Mouse (Mus musculus) gastrocnemius, adult 8-10 months (tissue): ENCODE results near the gene B4galnt4. TPM values are rescaled to one million over a fixed set of nuclear protein-coding genes. Genes with fewer than 3 reads are reported as not detected.
"Not testable (repeated sequence)": the region's sequence is repeated elsewhere in the genome, so short reads cannot be mapped to it uniquely, and the experiment has no call there.

Source experiments
- DNase-seq, 2 experiments: peaks; one replicate each; pipeline ENCODE4 v3.0.0; 2022; ENCODE audit warnings: low spot score in 2 of 2
- total RNA-seq, 4 experiments: library from RNA; stranded (reverse); gene quantifications; 2 replicates each; pipeline ENCODE4 v1.2.4; 2022

B4galnt4 gene
- total RNA-seq, result under 1 TPM in 2 of 4 experiments, not detected in 2; 0.20 to 0.59 TPM

DNA sequence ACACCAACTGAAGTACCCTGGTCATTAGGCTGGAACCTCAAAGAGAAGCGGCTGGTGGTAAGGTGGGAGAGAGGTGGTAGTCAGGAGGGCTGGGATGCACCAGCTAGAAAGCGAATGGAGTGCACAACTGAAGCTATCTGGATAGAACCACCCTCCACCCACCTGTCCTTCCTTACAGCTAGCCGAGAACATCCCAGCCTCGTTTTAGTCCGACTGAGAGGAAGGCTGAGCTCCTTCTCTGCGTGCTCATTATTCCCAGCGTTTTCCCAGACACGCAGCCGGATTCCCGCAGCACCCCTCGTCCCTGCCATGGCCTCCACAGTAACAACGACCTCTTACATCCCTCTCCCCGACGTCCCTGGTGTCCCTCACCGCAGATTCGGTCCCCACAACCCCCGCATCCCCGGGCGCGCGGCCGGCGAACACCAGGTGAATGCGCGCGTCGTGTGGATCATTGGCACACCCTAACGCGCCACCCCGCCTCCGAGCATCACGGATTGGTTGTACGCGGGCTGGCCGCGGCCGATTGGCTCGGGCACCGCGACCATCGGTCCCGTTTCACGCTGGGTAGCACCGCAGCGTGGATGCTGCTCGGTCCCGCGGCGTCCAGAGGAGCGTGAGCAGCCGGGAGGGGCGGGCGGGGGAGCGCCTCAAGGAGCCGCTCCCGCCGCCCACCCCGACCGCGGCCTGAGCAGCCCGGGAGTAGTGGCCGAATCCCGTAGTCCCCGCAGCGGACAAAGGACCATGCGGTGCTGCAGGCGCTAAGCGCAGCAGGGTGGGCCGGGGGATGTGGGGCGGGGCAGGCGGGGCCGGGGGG is at the start of gene B4galnt4:
Gene B4galnt4 (plus strand): TSS at position 679 of the 817 bp plus-strand sequence.
- DNase-seq, result no peak

DNA sequence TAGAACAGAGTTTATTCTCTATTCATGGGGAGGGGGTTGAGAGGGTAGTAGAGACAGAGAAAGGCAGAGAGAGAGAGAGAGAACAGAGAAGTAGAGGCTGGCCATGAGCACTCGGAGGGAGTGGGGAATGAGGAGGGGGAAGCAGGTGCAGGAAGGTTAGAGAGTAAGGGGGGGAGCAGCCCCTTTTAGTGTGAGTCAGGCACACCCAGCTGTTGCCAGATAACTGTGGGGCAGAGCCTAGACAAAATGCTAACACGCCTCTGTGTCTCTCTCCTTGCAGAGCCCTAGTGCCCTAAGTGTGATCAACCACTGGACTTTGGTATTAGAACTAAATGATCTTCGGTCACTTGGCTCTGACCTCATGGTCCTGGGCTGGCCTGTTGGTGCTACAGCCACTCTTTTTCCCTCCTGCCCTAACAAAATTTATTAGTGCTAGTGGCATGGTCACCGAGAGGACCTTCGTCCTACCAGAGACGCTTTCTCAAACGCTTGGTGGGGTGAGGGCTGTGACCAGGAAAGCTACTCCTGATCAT is 49.6 kb upstream of the B4galnt4 start:
- DNase-seq, result no peak

DNA sequence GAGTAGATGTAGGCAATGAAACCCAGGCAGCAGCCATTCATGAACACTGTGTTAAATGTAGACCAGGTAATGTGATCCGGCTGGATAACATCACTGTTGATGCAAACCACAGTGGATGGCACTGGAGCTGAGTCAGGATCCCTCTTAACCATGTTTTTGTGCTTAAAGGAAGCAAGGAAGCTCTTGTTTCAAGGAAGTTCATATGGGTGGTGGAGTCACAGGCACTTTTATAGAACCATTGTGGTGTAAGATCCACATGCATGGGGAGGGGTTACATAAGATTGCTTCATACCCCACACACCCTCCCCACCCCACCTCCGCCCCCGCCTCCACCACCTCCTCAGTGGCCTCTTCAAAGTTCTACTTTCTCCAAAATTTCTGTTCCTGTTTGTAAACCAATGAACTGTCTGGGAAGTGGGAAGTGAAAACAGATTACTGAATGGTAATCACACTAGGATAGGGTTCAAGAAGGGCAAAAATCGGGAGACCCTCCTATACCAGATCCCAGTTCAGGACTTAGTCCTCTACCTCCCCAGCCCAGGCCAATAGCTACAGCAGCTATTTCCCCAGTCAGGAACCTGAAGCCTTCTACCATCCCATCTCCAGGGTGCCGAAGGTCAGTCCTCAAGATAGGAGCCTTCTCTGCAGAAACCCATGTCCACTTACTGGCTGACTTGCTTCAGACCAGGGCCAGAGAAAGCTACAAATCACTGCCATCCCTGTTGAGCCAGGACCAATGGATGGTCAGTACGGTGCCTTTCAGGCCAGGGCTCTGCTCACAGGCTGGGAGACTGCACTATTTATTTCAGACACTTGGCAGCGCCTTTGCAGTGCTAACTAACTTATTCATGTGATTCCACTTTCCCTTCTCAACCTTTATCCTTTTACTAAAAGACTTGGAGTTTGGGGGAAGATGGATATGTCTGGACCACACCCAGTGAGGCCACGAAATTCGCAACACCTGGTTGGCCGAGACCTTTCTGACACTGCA is 43.9 kb upstream of the B4galnt4 start:
- no peak for DNase-seq

GRCm38 (mm10) chr7:141017824-141018223 is 43.1 kb upstream of the B4galnt4 start, which contains the start of gene Ifitm6:
Gene Ifitm6, minus strand, starts transcription at chr7:141017924.
- DNase-seq, result not testable (repeated sequence)

DNA sequence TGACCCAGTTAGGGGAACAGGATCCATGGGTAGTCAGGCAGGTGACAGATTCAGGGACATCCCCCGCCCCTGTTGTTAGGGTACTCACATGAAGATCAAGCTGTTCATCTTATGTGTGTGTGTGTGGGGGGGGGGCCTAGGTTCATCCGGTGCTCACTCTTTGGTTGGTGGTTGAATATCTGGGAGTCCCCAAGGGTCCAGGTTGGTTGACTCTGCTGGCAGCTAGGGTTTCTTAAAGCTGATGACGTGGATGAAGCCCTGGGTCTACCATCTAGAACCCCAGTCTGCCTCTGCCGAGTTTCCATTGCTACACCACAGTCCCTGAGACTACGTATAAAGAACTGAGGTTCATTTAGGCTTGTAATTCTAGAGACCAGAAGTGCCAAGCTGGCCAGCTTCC is 41.9 kb upstream of the B4galnt4 start:
- DNase-seq, result no peak

GRCm38 (mm10) chr7:141021489-141022449 is 39.1 kb upstream of the B4galnt4 start:
- DNase-seq, result no peak

- no peak for DNase-seq
Measured at GRCm38 (mm10) chr7:141024865-141025838, 35.8 kb upstream of the B4galnt4 start.

DNA sequence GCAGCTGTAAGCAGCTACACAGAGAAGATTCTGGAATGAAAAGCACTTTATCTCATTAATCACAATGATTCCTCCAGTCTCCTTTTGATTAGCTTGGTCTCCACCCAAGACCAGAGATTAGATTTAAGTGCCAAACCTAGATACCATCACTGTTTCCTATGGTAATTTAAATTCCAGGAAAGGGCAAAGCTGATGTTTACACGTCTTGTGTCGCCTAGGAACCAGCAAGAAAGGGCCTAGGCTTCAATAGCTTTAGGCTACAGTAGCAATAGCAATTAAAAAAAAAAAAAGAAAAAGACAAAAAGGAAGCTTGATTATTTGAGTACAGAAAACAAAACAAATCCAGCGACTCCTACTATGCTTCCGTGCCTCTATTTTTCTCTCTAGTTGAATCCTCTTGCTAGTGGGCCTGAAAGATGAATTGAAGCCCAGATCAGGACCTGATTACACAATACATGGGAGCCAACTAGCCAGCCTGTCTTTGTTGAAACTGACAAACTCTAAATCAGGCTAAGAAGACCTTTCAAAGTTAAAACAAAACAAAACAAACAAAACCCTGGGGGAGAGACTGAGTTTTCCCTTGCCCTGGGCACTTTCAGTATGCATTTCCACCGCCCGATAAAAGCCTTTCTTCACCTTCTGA is 34.7 kb upstream of the B4galnt4 start:
- no peak for DNase-seq

DNA sequence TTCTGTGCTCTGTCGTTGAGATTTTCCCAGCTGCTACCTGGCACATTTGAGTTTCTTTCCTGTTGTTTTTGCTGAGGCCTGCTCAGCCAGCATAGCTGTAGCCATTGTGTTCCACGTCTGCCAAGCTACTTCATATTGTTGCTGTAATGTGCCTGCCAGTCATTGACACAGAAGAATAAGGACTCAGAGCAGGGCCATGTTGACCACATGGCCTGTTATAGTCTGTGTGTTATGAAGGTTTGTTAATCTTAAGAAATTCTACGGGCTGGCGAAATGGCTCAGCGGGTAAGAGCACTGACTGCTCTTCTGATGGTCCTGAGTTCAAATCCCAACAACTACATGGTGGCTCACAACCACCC is 34.2 kb upstream of the B4galnt4 start:
- no peak for DNase-seq

- DNase-seq, result no peak
Measured at GRCm38 (mm10) chr7:141028831-141029230, 32.1 kb upstream of the B4galnt4 start, which contains the start of gene Gm17387. Gene Gm17387, plus strand, starts transcription at chr7:141029131.

DNA sequence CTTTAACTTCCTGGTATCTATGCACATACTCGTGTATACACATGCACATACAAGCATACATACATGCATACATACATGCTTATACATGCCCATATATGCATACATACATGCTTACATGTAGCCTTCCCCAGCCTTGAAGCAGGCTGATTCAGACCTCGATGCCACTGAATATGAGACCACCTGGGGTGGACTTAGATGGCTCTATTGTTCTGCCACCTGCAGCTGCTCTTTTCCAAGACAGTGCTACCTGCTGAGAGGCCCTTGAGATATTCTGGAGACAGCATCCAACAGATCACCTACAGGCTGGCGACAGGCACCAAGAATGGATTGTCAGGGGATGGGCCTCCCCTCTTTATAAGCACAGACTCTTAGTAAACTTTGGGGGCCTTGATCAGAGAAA is 30.5 kb upstream of the B4galnt4 start:
- DNase-seq, result no peak

GRCm38 (mm10) chr7:141032458-141033167 is 28.3 kb upstream of the B4galnt4 start:
- no peak for DNase-seq

DNA sequence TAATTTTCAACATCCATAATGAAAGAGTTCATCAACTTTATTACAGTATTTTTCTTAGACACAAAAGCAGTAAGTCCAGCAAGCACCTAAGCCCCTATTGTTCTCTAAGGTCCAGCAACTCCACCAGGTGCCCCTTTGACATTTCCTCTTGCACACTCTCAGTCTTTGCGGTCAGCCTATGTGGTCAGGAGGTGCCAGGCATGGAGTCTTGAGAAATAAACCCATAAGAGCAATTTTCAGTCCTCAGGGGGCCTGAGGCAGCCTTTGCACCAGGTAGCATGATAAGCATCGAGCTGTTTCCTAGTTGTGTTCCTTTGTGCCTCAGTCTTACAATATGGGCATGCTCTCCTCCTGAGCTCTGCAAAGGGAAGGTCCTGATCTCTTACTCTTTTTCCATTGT is 24.3 kb upstream of the B4galnt4 start:
- DNase-seq, result not testable (repeated sequence)

- no peak for DNase-seq
Measured at GRCm38 (mm10) chr7:141038090-141039032, 22.5 kb upstream of the B4galnt4 start.

GRCm38 (mm10) chr7:141039386-141040107 is 21.4 kb upstream of the B4galnt4 start:
- no peak for DNase-seq

GRCm38 (mm10) chr7:141040867-141041606 is 19.9 kb upstream of the B4galnt4 start:
- DNase-seq, result no peak
